Mouse (Mus musculus): ENCODE measurements around the gene Gm45711.
"Not testable (repeated sequence)": the region's sequence is repeated elsewhere in the genome, so short reads cannot be mapped to it uniquely, and the experiment has no call there.

The Gm45711 gene
- long read RNA-seq, experiment 1, partial matches to known transcripts = 0 of 1 reads
- long read RNA-seq, experiment 1, other reads (novel, unspliced or antisense) = 1 of 1 reads
- long read RNA-seq, experiment 2, partial matches to known transcripts = 1 of 1 reads
- long read RNA-seq, experiment 2, other reads (novel, unspliced or antisense) = 0 of 1 reads

- intact Hi-C loops (cut with DNase I) = not testable (repeated sequence)
Measured at GRCm38 (mm10) chr8:104309441-104310155, at the start of gene Gm45711, which contains the start of gene Cmtm1. Gm45711 (minus strand) TSS chr8:104310081. Cmtm1 (minus strand) TSS chr8:104310145.

- intact Hi-C loops (cut with DNase I) = no loop called here
Measured at GRCm38 (mm10) chr8:104358637-104359036, 48.8 kb upstream of the Gm45711 start.

- intact Hi-C loops (cut with DNase I) = no loop called here
Measured at GRCm38 (mm10) chr8:104354504-104354903, 44.6 kb upstream of the Gm45711 start.

- intact Hi-C loops (cut with DNase I) = no loop called here
Measured at GRCm38 (mm10) chr8:104353186-104353585, 43.3 kb upstream of the Gm45711 start.

GRCm38 (mm10) chr8:104350047-104350446 is 40.2 kb upstream of the Gm45711 start:
- intact Hi-C loops (cut with DNase I) = no loop called here

GRCm38 (mm10) chr8:104348971-104349370 is 39.1 kb upstream of the Gm45711 start:
- intact Hi-C loops (cut with DNase I) = loop anchor here (10.0 kb wide), 1 partner anchor 204 kb away; no protein-coding TSS in a partner anchor

- intact Hi-C loops (cut with DNase I) = loop anchor here (10.0 kb wide), 1 partner anchor 202 kb away; no protein-coding TSS in a partner anchor
Measured at GRCm38 (mm10) chr8:104346706-104347105, 36.8 kb upstream of the Gm45711 start.

- intact Hi-C loops (cut with DNase I) = loop anchor here (2.0 to 10.0 kb wide), 5 partner anchors 53 to 226 kb away; partner anchors contain the start of genes Cklf, Cmtm4 and Dync1li2
Measured at GRCm38 (mm10) chr8:104344622-104345021, 34.7 kb upstream of the Gm45711 start.

- intact Hi-C loops (cut with DNase I) = loop anchor here (2.0 to 10.0 kb wide), 5 partner anchors 53 to 227 kb away; partner anchors contain the start of genes Cklf, Cmtm4 and Dync1li2
Measured at GRCm38 (mm10) chr8:104343957-104344356, 34.1 kb upstream of the Gm45711 start.

- intact Hi-C loops (cut with DNase I) = loop anchor here (5.0 to 10.0 kb wide), 3 partner anchors 55 to 198 kb away; partner anchors contain the start of genes Cklf and Cmtm4
Measured at GRCm38 (mm10) chr8:104342426-104342825, 32.5 kb upstream of the Gm45711 start.

- intact Hi-C loops (cut with DNase I) = loop anchor here (5.0 to 10.0 kb wide), 3 partner anchors 56 to 197 kb away; partner anchors contain the start of genes Cklf and Cmtm4
Measured at GRCm38 (mm10) chr8:104341678-104342077, 31.8 kb upstream of the Gm45711 start.

- intact Hi-C loops (cut with DNase I) = loop anchor here (5.0 to 10.0 kb wide), 3 partner anchors 56 to 196 kb away; partner anchors contain the start of genes Cklf and Cmtm4
Measured at GRCm38 (mm10) chr8:104341106-104341561, 31.3 kb upstream of the Gm45711 start.

GRCm38 (mm10) chr8:104340233-104341105 is 30.6 kb upstream of the Gm45711 start:
- intact Hi-C loops (cut with DNase I) = loop anchor here (5.0 to 10.0 kb wide), 3 partner anchors 57 to 196 kb away; partner anchors contain the start of genes Cklf and Cmtm4

GRCm38 (mm10) chr8:104339983-104340232 is 30.0 kb upstream of the Gm45711 start:
- intact Hi-C loops (cut with DNase I) = loop anchor here (5.0 to 10.0 kb wide), 3 partner anchors 57 to 195 kb away; partner anchors contain the start of genes Cklf and Cmtm4

- intact Hi-C loops (cut with DNase I) = no loop called here
Measured at GRCm38 (mm10) chr8:104339229-104339982, 29.5 kb upstream of the Gm45711 start, which contains the start of gene Cmtm3. Cmtm3 (plus strand) TSS chr8:104339410.

GRCm38 (mm10) chr8:104337890-104338289 is 28.0 kb upstream of the Gm45711 start:
- intact Hi-C loops (cut with DNase I) = no loop called here

- intact Hi-C loops (cut with DNase I) = no loop called here
Measured at GRCm38 (mm10) chr8:104336806-104337205, 26.9 kb upstream of the Gm45711 start.

- intact Hi-C loops (cut with DNase I) = no loop called here
Measured at GRCm38 (mm10) chr8:104334196-104334595, 24.3 kb upstream of the Gm45711 start.

- intact Hi-C loops (cut with DNase I) = no loop called here
Measured at GRCm38 (mm10) chr8:104333786-104334185, 23.9 kb upstream of the Gm45711 start.

Measured in adrenal gland (tissue).